Mouse (Mus musculus) spleen, adult 2 months (tissue): ENCODE data around the gene Pcgf1.

Experiments
- CTCF ChIP-seq: fragments of 200-500 bp; IDR thresholded peaks from 2 replicates; pipeline ENCODE4 v1.5.1; 2011; ENCODE audit warnings: mild to moderate bottlenecking, inconsistent platforms; ENCODE audit not compliant: insufficient read depth, insufficient read length, insufficient replicate concordance; ENCODE audit errors: extremely low read depth
- POLR2A ChIP-seq: fragments of 200-500 bp; IDR thresholded peaks from 2 replicates; pipeline ENCODE4 v1.6.1; 2011; ENCODE audit warnings: low read depth, low read length, inconsistent platforms

DNA sequence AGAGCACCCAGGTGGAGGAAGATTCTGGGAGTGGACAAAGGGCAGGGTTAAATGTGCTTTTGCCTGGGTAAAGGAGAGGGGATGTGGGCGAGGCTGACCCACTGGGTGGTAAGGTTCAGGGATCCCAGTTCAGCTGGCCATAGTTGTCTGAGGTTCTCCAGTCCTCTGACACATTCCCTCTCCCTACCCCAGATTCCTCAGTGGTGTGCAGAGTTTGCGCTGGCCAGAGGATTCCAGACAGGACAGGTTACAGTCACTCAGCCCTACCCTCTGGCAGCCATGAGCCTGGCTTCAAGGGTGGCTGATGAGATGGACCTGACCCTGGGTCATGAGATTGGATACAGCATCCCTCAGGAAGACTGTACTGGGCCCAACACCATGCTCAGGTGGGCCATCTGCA lies 18.9 kb upstream of the Pcgf1 start:
- TF ChIP-seq CTCF, result no peak
- no peak for TF ChIP-seq POLR2A
